Mouse (Mus musculus): ENCODE results near the gene Zbtb16. TPM values are rescaled to one million over a fixed set of nuclear protein-coding genes. Genes with fewer than 3 reads are reported as not detected.

The Zbtb16 gene
- total RNA-seq (2023), result 1.7 TPM

GRCm38 (mm10) chr9:48835631-48836565 lies at the start of gene Zbtb16:
TSS of gene Zbtb16 (minus strand) at chr9:48836222.

DNA sequence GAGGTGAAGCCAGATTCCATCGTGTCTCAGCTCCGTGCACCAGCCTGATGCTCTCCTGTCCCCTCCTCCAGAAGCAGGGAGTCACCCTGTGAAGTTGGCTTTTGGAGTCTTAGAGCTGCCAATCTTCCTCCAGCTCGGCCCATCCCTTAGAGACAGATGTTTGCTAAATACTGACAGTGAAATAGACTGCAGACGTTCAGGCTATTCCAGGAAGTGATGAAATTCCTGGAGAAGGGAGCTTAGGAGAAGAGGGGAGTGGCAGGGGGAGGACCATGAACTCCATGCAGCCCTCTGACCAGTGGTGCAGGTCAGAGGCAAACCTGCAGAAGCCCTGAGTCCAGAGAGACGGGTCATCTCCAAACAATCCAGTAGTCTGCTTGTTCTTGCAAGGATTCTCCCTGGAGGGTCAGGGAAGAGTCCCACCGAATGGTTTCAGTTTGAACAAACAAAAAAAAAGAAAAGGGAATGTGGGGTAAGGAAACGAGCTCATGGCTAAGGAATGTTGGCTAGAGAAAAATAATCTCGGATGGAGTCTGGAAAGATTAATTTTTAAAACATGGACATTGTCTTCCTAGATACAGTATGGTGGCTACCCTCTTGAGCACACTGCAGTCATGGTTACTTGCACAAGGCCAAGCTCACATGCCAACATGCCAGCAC lies 231.0 kb downstream of the Zbtb16 start, which contains the start of gene Nnmt:
Gene Nnmt, minus strand, starts transcription at position 215 of the 660 bp plus-strand sequence.

Other genes starting within 250 kb of the Zbtb16 start
- not detected for gene Nnmt, start 231.1 kb downstream of the Zbtb16 start, total RNA-seq (2023)
- gene Htr3a, start 74.9 kb upstream of the Zbtb16 start, total RNA-seq (2023), result not detected
- gene Htr3b, start 128.8 kb upstream of the Zbtb16 start, total RNA-seq (2023), result not detected
- 108 TPM for gene Usp28, start 149.2 kb upstream of the Zbtb16 start, total RNA-seq (2023)
- gene Zw10, start 219.4 kb upstream of the Zbtb16 start, total RNA-seq (2023), result 39.8 TPM
- gene Tmprss5, start 245.0 kb upstream of the Zbtb16 start, total RNA-seq (2023), result not detected